Mouse (Mus musculus): Measurements from ENCODE around the gene Pcyt1a.

GRCm38 (mm10) chr16:32456086-32456485, 25.4 kb downstream of the Pcyt1a start:
- TF ChIP-seq CTCF (IDR thresholded peaks at IDR 0.05 in 2 of 3, conservative IDR thresholded peaks at IDR 0.05 in 1 of 3; ENCODE audit: control insufficient read depth in 1 of 3, insufficient read depth in 1 of 3, low read depth in 2 of 3, low read length in 3 of 3, poor library complexity in 1 of 3, severe bottlenecking in 1 of 3): no peak
- TF ChIP-seq POLR2A (IDR thresholded peaks at IDR 0.05; ENCODE audit: control insufficient read depth in 1 of 2, insufficient read depth in 1 of 2, low read depth in 1 of 2, low read length in 2 of 2, poor library complexity in 1 of 2): no peak
- no peak for TF ChIP-seq POLR2AphosphoS2 (IDR thresholded peaks at IDR 0.05; ENCODE audit: low read length)
- no peak for TF ChIP-seq MAFK (IDR thresholded peaks at IDR 0.05; ENCODE audit: borderline replicate concordance, low read depth, low read length)
- no peak for TF ChIP-seq RCOR1 (IDR thresholded peaks at IDR 0.05; ENCODE audit: low read depth, low read length)
- TF ChIP-seq E2F4 (IDR thresholded peaks at IDR 0.05; ENCODE audit: borderline replicate concordance, low read depth, low read length): no peak
- TF ChIP-seq ELF1 (IDR thresholded peaks at IDR 0.05; ENCODE audit: low read depth, low read length): no peak
- no peak for TF ChIP-seq UBTF (IDR thresholded peaks at IDR 0.05; ENCODE audit: borderline replicate concordance, insufficient read depth, low read depth, low read length)
- no peak for TF ChIP-seq BHLHE40 (IDR thresholded peaks at IDR 0.05; ENCODE audit: borderline replicate concordance, low read depth, low read length)
- no peak for TF ChIP-seq EP300 (IDR thresholded peaks at IDR 0.05; ENCODE audit: low read depth in 1 of 2, low read length in 2 of 2)
- TF ChIP-seq POLR2AphosphoS5 (IDR thresholded peaks at IDR 0.05; ENCODE audit: borderline replicate concordance, low read depth, low read length): no peak
- TF ChIP-seq MYC (IDR thresholded peaks at IDR 0.05; ENCODE audit: low read depth, low read length): no peak
- TF ChIP-seq MEF2A (IDR thresholded peaks at IDR 0.05; ENCODE audit: extremely low read depth, insufficient replicate concordance, low read depth, low read length, poor library complexity, severe bottlenecking): no peak

Data from MEL (cell line).